Mouse (Mus musculus): ENCODE data around the gene Clcnkb. TPM values are rescaled to one million over a fixed set of nuclear protein-coding genes. Genes with fewer than 3 reads are reported as not detected.

The Clcnkb gene
- total RNA-seq, 1 experiment from 2014 or later = not detected

DNA sequence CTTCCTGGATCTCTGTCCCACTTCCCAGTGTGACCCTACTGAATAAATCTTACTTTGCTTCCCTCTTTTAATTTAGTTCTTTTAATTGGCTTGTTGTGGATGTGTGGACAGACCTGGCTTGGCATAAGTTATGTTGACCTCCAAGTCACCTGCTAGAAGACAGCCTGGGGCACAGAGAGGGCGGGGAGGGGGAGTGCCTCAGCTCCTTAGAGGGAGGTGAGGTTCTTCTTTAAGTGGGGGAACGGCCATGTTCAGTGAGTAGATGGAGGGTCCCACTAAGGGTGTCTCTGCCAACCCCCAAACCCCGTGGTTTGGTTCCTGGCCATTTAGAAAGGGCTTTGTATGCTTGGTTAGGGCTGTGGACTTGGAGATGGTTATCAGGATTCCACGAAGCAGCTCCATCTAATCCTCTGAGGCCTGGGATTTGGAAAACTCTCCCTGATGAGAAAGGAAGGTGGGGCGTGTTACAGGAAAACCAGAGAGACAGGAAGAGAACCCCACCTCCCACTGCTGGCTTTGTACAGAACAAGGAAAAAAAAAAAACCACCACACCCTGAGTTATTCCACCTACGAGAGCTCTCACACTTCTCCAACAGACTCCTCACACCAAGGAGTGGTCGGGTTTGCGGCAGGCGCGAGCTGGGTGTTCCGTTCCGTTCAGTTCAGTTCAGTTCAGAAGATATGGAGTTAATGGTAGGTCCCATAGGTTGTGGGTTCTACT is 23.4 kb upstream of the Clcnkb start:
- ATAC-seq (replicated peaks; ENCODE audit: low read depth, poor library complexity, severe bottlenecking) = no peak

DNA sequence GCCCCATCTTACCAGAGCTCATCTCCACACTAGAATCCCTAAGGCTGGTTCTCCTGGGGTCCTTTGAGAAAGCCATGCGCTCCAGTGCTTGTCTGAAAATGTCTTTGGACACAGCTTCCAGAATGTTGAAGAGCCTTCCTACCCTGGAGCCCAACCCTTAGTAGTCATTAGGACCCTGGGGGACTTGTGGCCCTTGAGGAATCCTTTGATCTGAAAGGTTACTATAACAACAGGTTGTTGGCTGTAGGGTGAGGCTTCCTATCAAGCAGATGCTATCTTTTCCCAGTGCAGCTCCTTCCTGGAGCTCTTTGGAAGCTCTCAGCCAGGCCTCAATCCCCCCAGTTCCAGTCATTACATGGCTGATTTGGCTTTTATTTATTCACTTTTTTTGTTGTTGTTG is 20.2 kb upstream of the Clcnkb start, which contains the start of gene Srarp:
TSS of gene Srarp (minus strand) at position 132 of the 400 bp plus-strand sequence.
- no peak for ATAC-seq (replicated peaks; ENCODE audit: low read depth, poor library complexity, severe bottlenecking)

DNA sequence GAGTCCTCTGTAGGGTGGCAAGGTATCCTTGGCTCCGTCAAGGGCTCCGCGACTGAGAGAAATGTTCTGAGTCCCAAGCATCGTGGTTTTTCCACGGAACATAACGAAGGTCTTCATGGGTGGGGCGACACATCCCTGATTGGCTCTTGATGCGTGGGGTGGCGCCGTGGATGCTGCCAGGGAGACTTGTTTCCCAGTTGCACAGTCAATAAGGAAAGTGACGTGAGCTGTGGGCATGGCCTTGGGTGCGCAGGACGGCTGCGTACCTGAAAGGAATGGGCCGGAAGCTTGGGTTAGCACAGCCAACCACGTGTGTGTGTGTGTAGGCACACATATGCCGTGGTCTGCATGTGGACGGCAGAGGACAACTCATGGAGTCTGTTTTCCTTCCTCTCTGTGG is 17.4 kb upstream of the Clcnkb start:
- ATAC-seq (replicated peaks; ENCODE audit: low read depth, poor library complexity, severe bottlenecking) = no peak

DNA sequence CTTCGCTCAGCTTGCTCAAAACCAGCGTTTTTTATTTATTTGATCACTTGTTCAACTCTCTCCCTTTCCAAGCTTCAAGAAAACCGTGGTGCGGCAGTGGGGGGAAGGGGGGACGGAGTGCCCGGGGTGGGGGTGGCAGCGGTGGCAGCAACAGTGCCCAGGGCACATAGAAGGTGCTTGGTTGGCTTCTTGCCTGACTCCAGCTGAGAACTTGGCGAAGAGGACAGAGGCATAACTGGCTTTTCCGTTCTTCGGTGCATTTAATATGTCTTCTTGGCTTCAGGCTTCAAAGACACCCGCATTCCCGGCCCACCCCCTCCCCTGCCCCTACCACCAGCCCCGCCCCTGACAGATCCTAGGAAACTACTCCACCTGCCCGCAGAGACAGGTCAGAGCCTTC is 16.9 kb upstream of the Clcnkb start:
- ATAC-seq (replicated peaks; ENCODE audit: low read depth, poor library complexity, severe bottlenecking) = no peak

DNA sequence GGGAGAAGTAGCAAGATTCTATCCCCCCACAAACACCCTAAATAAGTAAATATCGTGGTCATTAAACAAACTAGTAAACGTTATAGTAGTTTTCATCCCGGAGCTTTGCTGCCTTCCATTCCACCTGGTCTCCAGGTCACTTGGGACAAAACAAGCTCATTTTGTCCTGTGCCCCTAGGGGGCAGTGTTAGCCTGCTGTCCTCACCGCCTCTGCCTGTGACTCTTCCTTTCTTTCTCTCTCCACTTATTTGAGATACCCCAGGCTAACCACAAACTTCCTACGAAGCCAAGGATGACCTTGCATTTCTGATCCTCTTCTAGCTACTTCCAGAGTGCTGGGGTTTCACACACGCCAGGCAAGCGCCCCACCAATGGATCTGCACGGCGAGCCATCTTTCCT is 15.2 kb upstream of the Clcnkb start:
- ATAC-seq (replicated peaks; ENCODE audit: low read depth, poor library complexity, severe bottlenecking) = peak; percentile 94

DNA sequence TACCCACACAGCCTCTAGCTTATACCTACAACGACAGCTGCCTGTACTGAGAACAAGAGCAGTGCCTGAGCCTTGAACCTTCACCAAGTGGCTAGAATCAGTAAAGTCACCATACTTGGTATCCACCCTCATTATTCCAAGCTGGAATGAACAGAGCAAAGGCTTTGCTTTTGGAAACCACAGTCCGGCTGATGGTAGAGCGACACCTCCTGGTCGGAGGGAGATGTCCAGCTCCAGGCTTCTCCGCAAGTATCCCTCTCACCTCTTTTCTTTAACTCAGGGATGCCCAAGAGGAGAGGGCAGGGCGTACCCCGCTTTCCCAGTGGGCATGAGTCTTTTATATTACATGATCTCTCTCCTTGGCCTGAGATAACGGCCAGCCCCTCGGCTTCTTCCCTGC is 14.0 kb upstream of the Clcnkb start:
- no peak for ATAC-seq (replicated peaks; ENCODE audit: low read depth, poor library complexity, severe bottlenecking)

DNA sequence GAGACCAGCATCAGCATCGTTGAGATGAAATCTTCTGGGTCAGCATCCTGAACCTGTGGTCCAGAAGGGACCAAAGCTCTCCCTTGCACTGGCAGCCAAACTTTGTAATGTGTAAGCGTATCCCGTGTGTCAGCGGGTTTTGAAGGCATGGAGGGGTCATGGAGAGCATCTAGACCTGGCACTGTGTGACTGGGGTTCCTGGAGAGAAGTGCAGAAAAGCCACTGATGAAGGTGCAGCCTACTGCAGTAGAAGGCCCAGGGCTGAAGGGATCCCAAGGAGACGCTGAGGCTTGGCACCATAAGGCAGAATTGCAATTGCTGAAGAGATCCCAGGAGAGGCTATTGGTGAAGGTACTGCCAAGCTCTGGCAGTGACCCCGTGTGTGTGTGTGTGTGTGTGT is 13.6 kb upstream of the Clcnkb start:
- ATAC-seq (replicated peaks; ENCODE audit: low read depth, poor library complexity, severe bottlenecking) = no peak

DNA sequence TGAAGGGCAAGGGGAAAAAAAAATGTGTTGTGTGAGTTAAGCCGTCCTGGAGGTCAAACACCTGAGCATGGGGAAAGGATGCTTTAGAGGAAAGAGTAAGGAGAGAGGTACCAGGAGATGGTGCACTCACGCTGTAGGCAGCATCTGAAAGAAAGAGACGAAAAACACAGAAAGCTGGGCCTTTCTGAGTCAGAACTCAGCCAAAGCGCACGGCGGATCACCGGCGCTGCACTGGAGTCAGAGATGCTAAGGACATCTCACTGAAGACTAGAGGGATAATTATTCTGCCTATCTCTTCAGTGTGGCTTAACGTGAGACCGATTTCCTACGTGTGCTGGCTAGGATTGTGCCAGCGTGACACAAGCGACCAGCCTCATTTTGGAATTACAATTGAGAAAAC is 12.1 kb upstream of the Clcnkb start:
- ATAC-seq (replicated peaks; ENCODE audit: low read depth, poor library complexity, severe bottlenecking) = no peak

DNA sequence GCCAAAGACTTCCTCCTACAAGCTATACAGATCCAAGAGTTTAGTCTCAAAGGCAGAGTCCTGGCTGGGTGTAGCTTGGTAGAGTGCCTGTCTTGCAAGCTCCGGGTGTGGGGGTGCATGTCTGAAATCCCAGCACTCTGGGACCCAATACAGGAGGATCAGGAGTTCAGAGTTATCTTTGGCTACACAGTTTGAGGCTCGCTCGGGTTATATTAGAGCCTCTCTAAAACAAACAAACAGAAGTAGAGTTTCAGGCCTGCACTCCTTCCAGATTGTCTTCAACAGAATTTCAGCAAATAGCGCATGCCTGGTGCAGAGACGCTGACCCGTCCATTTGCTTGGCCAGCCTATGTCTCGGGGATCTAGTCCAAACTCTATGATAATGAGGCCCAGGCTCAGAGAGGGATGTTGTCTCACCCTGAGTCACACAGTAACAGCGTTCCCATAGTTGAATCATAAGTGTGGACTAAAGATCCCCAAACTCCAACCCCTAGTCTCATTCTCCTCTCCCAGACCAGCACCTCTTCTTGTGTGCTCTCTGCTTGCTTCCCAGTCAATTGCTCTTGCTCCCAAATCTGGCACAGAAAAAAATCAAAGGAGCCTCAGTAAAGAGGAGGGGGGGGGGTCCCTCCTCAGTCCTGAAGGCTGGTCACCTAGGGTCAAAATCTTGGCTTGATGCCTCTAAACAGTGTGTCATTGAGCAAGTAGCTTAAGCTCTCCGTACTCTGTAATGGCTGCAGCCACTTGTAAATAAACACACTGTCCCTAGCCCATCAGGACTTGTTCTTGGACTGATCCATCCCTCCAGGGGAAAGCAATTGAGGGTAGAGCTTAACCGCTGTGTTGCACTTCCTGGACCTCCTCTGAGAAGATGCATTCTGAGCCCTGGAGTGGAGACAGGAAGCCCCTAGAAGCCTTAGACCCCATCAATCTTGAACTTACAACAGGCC is 11.3 kb upstream of the Clcnkb start:
- no peak for ATAC-seq (replicated peaks; ENCODE audit: low read depth, poor library complexity, severe bottlenecking)

DNA sequence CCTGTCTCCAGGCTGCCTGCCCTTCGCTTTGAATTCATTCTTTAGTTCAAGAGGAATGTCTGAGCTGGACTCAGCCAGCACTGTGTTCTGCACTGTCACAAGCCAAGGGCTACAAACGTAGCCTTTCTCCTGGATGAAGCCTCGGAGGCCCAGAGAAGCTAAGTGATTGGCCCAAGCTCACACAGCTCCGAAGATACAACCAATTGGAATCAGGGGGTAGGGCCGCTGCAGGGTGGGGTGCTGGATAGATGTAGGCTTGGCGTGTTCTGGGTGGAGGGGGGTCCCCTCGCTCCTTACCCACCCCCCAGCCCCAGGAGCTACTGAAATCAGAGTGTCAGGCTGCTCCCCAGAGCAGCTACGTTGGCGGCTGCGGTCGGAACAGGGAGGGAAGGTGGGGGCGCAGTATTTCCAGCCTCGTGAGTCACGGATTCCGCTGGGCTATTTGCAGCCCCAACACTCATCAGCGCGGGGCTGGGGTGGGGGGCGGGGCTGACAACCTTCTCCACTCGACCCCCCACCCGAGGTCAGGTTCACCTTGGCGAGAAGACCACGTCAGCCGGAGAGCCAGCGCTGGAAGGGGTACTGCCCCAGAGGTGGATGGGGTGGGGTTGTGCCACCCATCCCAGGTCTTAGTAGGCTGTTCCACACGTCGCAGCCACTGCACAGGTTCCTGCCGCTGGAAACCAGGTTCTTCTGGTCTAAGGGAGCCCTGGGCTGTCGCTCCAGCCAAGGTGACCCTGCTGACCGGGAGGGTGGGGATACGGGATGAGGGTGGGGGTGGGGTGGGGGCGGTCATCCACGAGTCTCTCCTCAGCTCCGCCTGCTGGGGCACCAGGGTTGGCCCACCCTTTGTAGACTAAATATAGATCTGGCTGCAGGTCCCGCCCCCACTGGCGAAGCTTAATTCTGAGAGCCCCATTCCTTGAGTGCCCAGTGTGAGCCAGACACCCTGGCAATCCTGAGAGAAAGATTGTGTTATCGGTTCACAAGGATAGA is 10.0 kb upstream of the Clcnkb start:
- peak; percentile 71 for ATAC-seq (replicated peaks; ENCODE audit: low read depth, poor library complexity, severe bottlenecking)

DNA sequence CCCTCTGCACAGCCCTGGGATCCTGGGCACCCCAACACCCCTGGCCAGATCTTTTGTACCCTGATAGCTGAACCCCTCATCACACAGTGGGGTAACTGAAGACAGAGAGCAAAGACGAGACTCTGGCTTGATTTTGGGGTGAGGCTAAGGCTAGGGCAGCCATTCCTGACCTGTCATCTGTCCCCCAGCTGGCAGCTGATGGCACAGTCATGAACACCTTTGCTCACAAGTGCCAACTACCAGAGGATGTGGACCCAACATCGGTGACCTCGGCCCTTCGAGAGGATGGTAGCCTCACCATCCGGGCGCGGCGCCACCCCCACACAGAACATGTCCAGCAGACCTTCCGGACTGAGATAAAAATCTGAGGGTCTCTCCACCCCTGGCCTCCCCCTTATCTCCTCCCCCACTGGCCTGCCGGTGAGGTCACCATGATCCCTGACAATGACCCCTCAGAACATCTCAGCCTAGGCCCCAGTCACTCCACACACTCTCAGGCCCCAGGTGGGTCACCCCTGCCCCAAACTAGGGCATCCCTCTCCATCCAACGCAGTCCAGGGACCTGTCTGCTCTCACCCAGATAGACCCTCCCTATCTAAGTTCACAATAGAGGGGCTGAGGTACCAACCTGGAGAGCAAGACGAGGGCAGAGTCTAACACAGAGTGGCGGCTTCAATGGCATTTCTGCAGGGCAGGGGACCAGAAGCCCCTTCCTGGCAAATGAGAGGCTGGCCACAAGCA is 8.0 kb upstream of the Clcnkb start:
- no peak for ATAC-seq (replicated peaks; ENCODE audit: low read depth, poor library complexity, severe bottlenecking)

DNA sequence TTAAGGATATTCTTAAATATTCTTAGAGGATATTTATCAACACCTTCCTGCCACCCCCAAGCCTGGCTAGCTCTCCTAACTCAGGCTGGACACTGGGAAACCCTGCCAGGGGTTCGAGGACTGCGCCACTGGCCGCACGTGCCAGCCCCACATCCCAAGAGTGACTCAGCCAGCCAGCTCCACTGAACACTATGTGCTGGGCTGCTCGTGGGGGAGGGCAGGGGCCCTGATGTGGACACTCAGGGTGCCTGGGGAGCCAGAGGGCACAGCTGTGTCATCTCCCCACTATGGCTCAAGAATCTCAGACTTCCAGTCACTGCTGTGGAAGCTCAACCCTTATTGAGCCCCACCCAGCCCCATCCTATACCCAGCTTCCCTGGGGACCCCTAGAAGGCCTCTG is 7.5 kb upstream of the Clcnkb start:
- no peak for ATAC-seq (replicated peaks; ENCODE audit: low read depth, poor library complexity, severe bottlenecking)

DNA sequence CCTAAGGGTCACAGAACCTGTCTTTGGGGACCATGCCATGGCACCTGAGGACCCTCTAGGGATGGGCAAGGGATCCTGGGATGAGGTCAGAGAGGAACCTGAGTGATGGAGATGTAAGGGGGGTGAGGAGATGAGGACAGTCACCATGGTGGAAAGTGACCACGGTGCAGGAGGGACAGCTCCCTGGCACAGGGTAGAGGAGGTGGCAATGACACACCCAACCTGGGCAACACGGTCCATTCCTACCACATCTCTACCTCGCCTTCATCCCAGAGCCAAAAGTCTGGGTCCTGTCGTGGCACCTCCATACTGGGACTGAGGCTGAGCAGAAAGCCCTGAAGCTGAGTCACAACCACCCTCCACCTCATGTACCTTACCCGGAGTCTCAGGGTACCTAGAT is 7.0 kb upstream of the Clcnkb start:
- ATAC-seq (replicated peaks; ENCODE audit: low read depth, poor library complexity, severe bottlenecking) = no peak

DNA sequence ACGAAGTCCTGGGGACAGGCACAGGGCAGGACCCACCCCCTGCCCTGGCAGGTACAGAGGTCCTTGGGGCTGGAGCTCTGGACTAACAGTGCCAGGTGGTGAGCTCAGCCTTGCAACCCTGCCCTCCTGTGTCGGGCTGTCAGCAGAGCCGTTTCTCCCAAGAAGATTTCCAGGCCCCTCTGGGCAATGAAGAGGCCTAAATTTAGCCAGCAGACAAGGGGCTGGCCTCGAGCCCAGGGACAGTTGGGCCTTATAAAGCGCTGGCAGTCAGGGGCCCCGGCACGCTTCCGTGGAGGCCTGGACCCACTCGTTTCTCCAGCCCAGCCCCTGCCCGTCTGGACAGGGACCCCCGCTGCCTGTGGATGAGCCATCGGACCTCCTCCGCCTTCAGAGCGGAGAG is 5.6 kb upstream of the Clcnkb start:
- no peak for ATAC-seq (replicated peaks; ENCODE audit: low read depth, poor library complexity, severe bottlenecking)

DNA sequence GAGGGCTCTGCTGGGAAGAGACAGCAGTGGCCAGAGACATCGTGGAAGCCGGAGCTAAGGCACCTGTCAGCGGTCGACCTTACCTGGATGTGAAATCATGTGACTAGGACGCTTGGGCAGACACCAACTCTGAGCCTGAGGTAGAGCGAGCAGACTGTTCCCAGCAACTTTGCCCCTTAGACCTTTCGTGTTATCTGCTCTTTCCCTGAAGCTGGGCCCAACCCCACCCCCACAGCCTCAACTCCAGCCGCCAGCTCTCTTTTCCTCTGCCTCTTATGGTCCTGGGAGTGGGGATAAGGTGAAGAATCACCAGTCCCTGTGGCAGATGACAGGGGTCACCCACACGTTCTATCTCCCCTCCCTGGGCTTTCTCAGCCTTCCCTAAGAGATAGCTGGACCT is 5.1 kb upstream of the Clcnkb start:
- ATAC-seq (replicated peaks; ENCODE audit: low read depth, poor library complexity, severe bottlenecking) = no peak

DNA sequence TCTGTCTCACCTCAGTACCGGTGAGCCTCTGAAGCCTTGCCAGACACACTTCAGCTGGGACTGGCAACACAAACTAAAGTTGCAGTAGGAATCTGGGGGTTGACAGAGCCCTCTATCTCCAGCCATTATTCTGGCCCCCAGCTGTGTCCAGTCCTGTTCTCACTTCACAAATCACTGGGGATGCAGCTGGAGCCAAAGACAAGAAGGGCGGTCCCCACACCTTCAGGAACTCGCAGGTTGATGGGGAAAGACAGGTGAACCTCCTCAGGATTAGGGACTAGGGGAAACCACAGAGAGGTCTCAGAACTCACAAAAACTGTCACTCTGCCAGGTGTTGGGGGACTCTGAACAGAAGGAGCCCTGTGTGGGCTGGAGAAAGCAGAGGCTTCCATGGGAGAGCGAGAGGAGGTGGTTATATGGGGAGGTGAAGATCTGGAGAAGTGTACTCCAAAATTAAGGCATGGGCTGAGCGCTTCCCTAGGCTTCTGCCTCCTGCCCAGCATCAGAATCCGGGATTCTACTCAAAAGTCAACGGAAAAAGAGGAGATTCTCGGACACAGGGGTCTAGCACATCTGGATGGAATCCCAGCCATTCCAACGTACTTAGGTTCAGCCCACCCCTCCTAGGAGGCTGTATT is 4.5 kb upstream of the Clcnkb start, which contains the start of gene Hspb7:
TSS of gene Hspb7 (plus strand) at position 588 of the 638 bp plus-strand sequence.
- no peak for ATAC-seq (replicated peaks; ENCODE audit: low read depth, poor library complexity, severe bottlenecking)

DNA sequence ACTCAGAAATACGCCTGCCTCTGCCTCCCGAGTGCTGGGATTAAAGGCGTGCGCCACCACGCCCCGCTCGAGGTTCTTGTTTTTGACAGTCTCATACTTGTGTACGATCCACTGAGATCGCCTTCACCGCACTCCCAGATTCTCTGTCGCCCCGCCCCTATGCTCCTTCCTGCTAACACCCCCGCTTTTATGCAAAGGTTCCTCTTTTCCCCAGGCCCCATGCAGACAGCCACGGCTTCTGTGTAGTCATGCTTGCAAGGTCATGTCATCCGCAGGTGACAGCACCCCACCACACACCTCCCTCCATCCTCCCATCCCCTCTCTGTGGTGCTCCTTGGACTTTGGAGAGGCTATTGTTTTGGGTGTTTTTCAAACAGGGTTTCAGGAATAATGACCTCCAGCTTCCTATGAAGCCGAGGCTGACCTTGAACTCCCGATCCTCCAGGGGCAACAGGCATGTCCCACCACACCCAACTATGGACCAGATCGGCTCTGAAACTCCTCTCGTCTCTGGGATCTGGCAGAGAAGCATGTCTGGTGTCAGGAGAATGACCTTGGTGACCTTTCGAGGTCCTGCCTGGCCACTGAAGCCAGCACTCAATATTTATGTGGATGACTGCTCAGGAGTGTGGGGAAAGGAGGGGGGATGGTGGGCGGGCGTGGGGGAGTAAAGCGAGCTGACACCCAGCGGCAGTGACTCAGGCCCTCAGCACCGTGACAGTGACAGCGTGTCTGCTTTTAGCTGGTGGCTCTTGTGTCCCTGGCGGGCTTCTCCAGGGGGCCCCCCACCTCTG is 3.8 kb upstream of the Clcnkb start:
- ATAC-seq (replicated peaks; ENCODE audit: low read depth, poor library complexity, severe bottlenecking) = peak; percentile 98

DNA sequence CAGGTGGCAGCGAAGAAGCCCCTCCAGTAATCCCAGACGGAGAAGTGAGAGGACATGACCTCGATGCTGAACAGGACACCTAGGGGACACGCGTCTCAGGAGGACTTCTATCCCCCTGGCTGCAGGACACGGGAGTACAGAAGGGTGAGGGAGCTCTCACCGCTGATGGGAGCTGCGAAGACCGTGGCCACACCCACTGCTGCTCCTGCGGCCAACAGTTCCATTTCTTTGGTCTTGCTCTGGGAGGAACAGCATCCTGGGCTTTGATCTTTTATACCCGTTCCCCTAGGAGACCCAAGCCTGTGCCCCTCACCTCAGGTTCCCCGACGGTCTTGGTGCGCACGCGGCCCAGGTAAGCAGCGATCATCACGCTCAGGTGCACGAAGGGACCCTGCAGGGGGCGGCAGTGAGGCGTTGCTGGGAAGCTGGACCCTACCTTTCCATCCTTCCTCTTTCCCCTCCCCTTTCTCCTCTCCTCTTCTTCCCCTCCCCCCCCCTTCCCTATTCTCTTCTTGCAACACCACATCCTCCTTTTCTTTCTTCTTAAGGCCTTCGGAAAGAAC is 4.3 kb downstream of the Clcnkb start:
- peak; percentile 38; the same call in 1 of the 2 replicates for ATAC-seq (replicated peaks; ENCODE audit: low read depth, poor library complexity, severe bottlenecking)

Data from common myeloid progenitor, adult 5-6 weeks (primary cell).